Mouse (Mus musculus) inflammation-experienced regulatory T-cells (primary cell): ENCODE measurements around the gene Rras. TPM values are rescaled to one million over a fixed set of nuclear protein-coding genes. Genes with fewer than 3 reads are reported as not detected.

ENCODE experiments used
- polyA plus RNA-seq, 2 experiments: library from polyadenylated mRNA; unstranded; fragments of 100-300 nt; shearing (Covaris generic); gene quantifications; one replicate each; pipeline ENCODE4 v1.2.1; 2017

Gene Rras
- 10 to 100 TPM; 30.9 to 34.3 TPM for polyA plus RNA-seq

DNA sequence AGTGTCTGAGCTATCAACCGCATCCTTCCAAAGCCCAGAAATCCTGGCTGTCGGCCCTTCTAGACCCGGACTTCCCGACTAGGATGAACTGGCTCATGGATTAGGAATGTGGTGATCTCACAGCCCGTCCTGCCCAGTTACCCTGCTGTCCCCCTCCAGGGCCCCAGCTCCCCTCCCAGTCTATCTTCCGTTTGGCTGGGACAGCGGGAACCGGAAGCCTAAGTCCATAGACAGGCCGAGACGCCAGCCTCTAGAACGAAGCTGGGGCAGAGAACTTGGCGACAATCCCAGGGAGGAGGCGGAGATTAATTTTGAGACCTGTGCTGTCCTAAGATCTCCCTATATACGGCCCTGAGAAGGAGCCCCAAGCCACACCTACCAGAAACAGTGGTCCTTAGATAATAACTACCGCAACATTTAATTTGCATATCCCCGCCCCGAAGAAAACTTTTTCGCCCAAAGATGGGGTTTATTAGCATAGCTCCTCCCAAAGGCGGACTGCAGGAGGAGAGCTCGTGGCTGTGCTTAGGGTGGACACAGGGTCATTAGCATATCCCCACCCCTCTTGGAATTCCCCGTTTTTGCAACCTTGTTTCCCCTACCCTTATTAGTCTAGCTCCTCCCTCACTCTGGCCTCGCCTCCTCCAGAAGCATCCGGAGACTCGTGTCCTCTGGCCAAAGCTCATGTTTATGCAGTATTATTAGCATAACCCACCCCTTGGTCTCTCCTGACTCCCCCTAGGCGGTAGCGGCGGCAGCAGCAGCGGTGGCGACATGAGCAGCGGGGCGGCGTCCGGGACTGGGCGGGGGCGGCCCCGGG is at the start of gene Rras:
Gene Rras (plus strand): TSS at position 720 of the 820 bp plus-strand sequence.

GRCm38 (mm10) chr7:44974383-44975116 is 43.2 kb upstream of the Rras start, which contains the start of gene Cpt1c:
Gene Cpt1c, minus strand, starts transcription at chr7:44974851.

DNA sequence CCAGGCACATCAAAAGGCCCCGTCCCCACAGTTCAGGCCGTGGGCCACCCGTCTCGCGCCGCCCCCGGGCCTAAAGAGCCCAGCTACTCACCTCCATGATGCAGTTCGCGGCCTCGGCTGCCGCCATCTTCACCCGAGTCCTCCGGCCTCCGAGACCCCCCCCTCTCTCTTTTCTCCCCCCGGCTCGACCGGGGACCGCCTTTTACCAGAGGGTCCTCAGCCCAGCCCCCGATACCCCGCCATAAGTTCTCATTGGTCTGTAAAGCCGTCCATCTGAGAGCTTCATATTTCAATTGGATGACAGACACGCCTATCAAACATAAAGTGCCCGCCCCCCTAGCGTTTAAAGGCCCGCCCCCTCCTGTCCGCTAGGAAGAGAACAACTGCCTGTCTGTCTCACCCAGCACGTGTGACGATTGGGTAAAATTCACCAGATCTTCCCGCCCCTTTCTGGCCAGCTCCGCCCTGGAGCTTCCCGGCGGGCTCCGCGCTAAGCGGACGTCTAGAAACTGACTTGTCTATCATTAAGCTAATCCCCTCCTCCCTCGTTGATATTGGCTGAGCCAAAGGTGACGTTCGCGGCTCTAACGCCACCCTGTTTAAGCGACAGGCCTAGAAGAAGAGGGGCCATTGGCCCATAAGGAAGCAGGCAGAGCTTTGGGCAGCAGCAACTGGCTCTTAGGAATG is 31.4 kb upstream of the Rras start, which contains the start of gene Prmt1:
Gene Prmt1 (minus strand): TSS at position 377 of the 687 bp plus-strand sequence.

GRCm38 (mm10) chr7:44997231-44997939 is 20.4 kb upstream of the Rras start, which contains the start of gene Irf3:
Gene Irf3, plus strand, starts transcription at chr7:44997648.

GRCm38 (mm10) chr7:44998501-44998955 is 19.2 kb upstream of the Rras start, which contains the start of gene Bcl2l12:
Gene Bcl2l12, minus strand, starts transcription at chr7:44998712.

GRCm38 (mm10) chr7:45015957-45016612 is 1.7 kb upstream of the Rras start, which contains the start of gene Scaf1:
Gene Scaf1, minus strand, starts transcription at chr7:45016363.

DNA sequence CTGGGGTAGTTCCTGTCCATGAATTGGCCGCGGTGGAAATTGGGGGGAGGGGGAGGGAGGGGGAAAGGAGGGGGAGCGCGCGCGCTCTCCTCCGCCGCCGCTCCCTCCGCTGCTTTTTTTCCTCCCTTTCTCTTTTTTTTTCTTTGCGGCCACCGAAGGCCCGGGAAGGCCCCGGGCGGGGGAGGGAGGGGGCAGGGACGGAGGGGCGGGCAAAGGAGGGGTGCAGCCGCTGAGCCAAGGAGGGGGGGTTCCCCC is 35.0 kb downstream of the Rras start, which contains the start of gene Prr12:
Gene Prr12 (minus strand): TSS at position 20 of the 255 bp plus-strand sequence.

DNA sequence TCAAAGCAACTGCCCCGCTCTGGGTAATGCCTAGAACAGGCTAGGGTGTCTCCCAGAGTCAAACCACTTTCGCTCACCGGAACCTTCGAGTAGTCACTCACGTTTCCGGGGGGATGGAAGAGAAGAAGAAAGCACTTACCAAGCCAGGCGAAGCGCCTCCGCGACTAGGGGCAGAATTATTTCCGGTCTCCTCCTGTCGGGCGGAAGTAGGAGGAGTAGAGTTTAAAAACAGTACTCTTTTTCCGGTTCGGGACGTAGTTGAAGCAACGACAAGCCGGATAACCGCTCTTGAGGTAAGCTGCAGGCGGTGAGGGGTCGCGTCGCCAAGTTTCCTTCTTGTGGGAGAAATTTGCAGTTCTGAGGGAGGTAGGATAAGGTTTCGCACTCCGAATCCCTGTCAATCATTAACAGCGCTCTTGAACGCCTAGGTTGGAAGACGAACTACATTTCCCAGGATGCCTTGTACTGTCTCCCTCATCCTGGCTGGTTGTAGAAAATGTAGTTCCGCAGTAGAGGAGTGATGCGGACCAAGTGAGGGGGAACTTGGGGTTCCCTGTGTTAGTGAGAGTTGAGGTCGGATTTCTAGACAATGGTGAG is 44.6 kb downstream of the Rras start, which contains the start of the genes Nosip and Prrg2:
Gene Nosip (plus strand): TSS at position 191 of the 597 bp plus-strand sequence.
Gene Prrg2 (minus strand): TSS at position 439 of the 597 bp plus-strand sequence.

Other genes starting within 250 kb of the Rras start
- 10 to 100 TPM; 40.5 to 41.4 TPM for gene Nup62, start 201.9 kb upstream of the Rras start, polyA plus RNA-seq
- 1 to 10 TPM; 3.0 to 8.6 TPM for gene Il4i1, start 201.6 kb upstream of the Rras start, polyA plus RNA-seq
- under 1 TPM in 1 of 2 experiments, not detected in 1; 0.30 TPM for gene Atf5, start 201.3 kb upstream of the Rras start, polyA plus RNA-seq
- gene Akt1s1, start 169.0 kb upstream of the Rras start, polyA plus RNA-seq = 10 to 100 TPM; 26.4 to 35.3 TPM
- gene Tbc1d17, start 168.9 kb upstream of the Rras start, polyA plus RNA-seq = 10 to 100 TPM; 83.2 to 90.0 TPM
- 10 to 100 TPM; 89.6 to 97.9 TPM for gene Pnkp, start 160.8 kb upstream of the Rras start, polyA plus RNA-seq
- gene Ptov1, start 148.2 kb upstream of the Rras start, polyA plus RNA-seq = 10 to 100 TPM; 28.9 to 30.2 TPM
- 10 to 100 TPM; 54.7 to 59.9 TPM for gene Med25, start 125.2 kb upstream of the Rras start, polyA plus RNA-seq
- gene Fuz, start 121.9 kb upstream of the Rras start, polyA plus RNA-seq = 10 to 100 TPM; 38.7 to 55.5 TPM
- 10 to 100 TPM; 56.8 to 69.1 TPM for gene Ap2a1, start 88.5 kb upstream of the Rras start, polyA plus RNA-seq
- under 1 TPM in 1 of 2 experiments, not detected in 1; 0.97 TPM for gene Tsks, start 74.8 kb upstream of the Rras start, polyA plus RNA-seq
- 1 to 10 TPM; 1.7 to 2.5 TPM for gene Cpt1c, start 43.1 kb upstream of the Rras start, polyA plus RNA-seq
- gene Prmt1, start 31.4 kb upstream of the Rras start, polyA plus RNA-seq = 100 to 1,000 TPM; 148 to 162 TPM
- gene Irf3, start 20.3 kb upstream of the Rras start, polyA plus RNA-seq = 100 to 1,000 TPM; 224 to 233 TPM
- gene Bcl2l12, start 19.2 kb upstream of the Rras start, polyA plus RNA-seq = 10 to 100 TPM; 23.6 to 30.4 TPM
- gene Scaf1, start 1.6 kb upstream of the Rras start, polyA plus RNA-seq = 10 to 100 TPM; 34.5 to 35.4 TPM
- 1 to 10 TPM; 2.2 to 4.1 TPM for gene Prr12, start 34.9 kb downstream of the Rras start, polyA plus RNA-seq
- gene Nosip, start 44.5 kb downstream of the Rras start, polyA plus RNA-seq = 100 to 1,000 TPM in 1 of 2 experiments, 10 to 100 TPM in 1; 99.4 to 115 TPM
- gene Prrg2, start 44.7 kb downstream of the Rras start, polyA plus RNA-seq = 1 to 10 TPM; 2.7 to 4.1 TPM
- gene Rcn3, start 74.3 kb downstream of the Rras start, polyA plus RNA-seq = 10 to 100 TPM in 1 of 2 experiments, 1 to 10 TPM in 1; 3.5 to 13.7 TPM
- 1 to 10 TPM; 1.1 to 5.2 TPM for gene Fcgrt, start 85.9 kb downstream of the Rras start, polyA plus RNA-seq
- gene Rps11, start 106.5 kb downstream of the Rras start, polyA plus RNA-seq = 1,000 to 10,000 TPM; 2,095 to 2,158 TPM
- gene Rpl13a, start 110.8 kb downstream of the Rras start, polyA plus RNA-seq = 1,000 to 10,000 TPM; 2,041 to 2,586 TPM
- not detected for gene Gm45713, start 118.3 kb downstream of the Rras start, polyA plus RNA-seq
- 100 to 1,000 TPM; 207 to 313 TPM for gene Flt3l, start 118.5 kb downstream of the Rras start, polyA plus RNA-seq
- gene Pih1d1, start 136.3 kb downstream of the Rras start, polyA plus RNA-seq = 10 to 100 TPM; 53.5 to 57.9 TPM
- gene Aldh16a1, start 136.6 kb downstream of the Rras start, polyA plus RNA-seq = 10 to 100 TPM; 50.3 to 78.2 TPM
- under 1 TPM in 1 of 2 experiments, not detected in 1; 0.16 TPM for gene Slc17a7, start 146.0 kb downstream of the Rras start, polyA plus RNA-seq
- not detected for gene Gfy, start 161.6 kb downstream of the Rras start, polyA plus RNA-seq
- gene Pth2, start 163.0 kb downstream of the Rras start, polyA plus RNA-seq = not detected
- gene Ccdc155, start 186.9 kb downstream of the Rras start, polyA plus RNA-seq = under 1 TPM; 0.24 to 0.70 TPM
- 10 to 100 TPM; 23.4 to 31.7 TPM for gene Dkkl1, start 194.2 kb downstream of the Rras start, polyA plus RNA-seq
- 1 to 10 TPM; 3.8 to 5.8 TPM for gene Tead2, start 197.8 kb downstream of the Rras start, polyA plus RNA-seq
- 100 to 1,000 TPM; 565 to 611 TPM for gene Cd37, start 221.2 kb downstream of the Rras start, polyA plus RNA-seq
- gene Slc6a16, start 223.1 kb downstream of the Rras start, polyA plus RNA-seq = under 1 TPM in 1 of 2 experiments, not detected in 1; 0.40 TPM